Mouse (Mus musculus) limb, embryonic 13.5 days (tissue): ENCODE data around the gene Tcf15. TPM values are rescaled to one million over a fixed set of nuclear protein-coding genes. Genes with fewer than 3 reads are reported as not detected.
A peak's percentile ranks its signal among the peaks of the same experiment; 100 is the strongest.

Source experiments
- ATAC-seq: fragments of 200-750 bp; cut with Nextera tagmentation; 2 replicates; pipeline ENCODE4 v1.8.0; 2017; ENCODE audit warnings: low read depth, moderate number of reproducible peaks, moderate TSS enrichment; ENCODE audit not compliant: low FRiP score
- H3K27ac ChIP-seq: fragments of 300-500 bp; sonication (generic); 2 replicates; pipeline ENCODE4 v1.5.1; 2015; ENCODE audit warnings: inconsistent platforms, mild to moderate bottlenecking, moderate library complexity
- H3K27me3 ChIP-seq: fragments of 300-500 bp; sonication (generic); 2 replicates; pipeline ENCODE4 v1.6.1; 2015; ENCODE audit warnings: mild to moderate bottlenecking, inconsistent platforms
- H3K36me3 ChIP-seq: fragments of 300-500 bp; sonication (generic); 2 replicates; pipeline ENCODE4 v1.6.1; 2015; ENCODE audit warnings: inconsistent platforms, mild to moderate bottlenecking, moderate library complexity
- H3K4me1 ChIP-seq: fragments of 300-500 bp; sonication (generic); 2 replicates; pipeline ENCODE4 v1.6.1; 2015; ENCODE audit warnings: inconsistent platforms
- H3K4me2 ChIP-seq: fragments of 300-500 bp; sonication (generic); replicated peaks from 2 replicates; pipeline ENCODE4 v1.6.1; 2015; ENCODE audit warnings: inconsistent platforms, mild to moderate bottlenecking, moderate library complexity
- H3K4me3 ChIP-seq: fragments of 300-500 bp; sonication (generic); 2 replicates; pipeline ENCODE4 v1.5.1; 2015; ENCODE audit warnings: moderate library complexity, mild to moderate bottlenecking, inconsistent platforms
- H3K9ac ChIP-seq: fragments of 300-500 bp; sonication (generic); 2 replicates; pipeline ENCODE4 v1.6.1; 2015; ENCODE audit warnings: mild to moderate bottlenecking, inconsistent platforms
- H3K9me3 ChIP-seq: fragments of 300-500 bp; sonication (generic); 2 replicates; pipeline ENCODE4 v1.6.1; 2016; ENCODE audit warnings: inconsistent platforms
- WGBS: fragments of 180-500 bp; shearing (Covaris S2); methylation state at CpG from one replicate; pipeline ENCODE4 v1.1.7; 2015; 5-methylcytosine and 5-hydroxymethylcytosine counted together
- polyA plus RNA-seq: library from polyadenylated mRNA; unstranded; fragments of >200 nt; fragmentation: Nextera tagmentation; extraction: Ambion mirVana; gene quantifications from 2 replicates; pipeline ENCODE4 v1.2.1, GENCODE M21; 2015

Gene Tcf15
- polyA plus RNA-seq, 1 experiment from 2014 or later, result 7.6 TPM

- WGBS, result 64% methylated on average over 3 of the region's 3 CpGs
- Histone ChIP-seq H3K9ac (no peak overlapping the region), H3K4me1 (0 out of 2 replicates have a peak, but pooled peaks cover 3% of the 10 kb centered on the region), H3K4me2 (no peak overlapping the region), H3K27ac (no peak overlapping the region), H3K9me3 (no peaks in the 10 kb centered on the region), H3K36me3 (no peaks in the 10 kb centered on the region), H3K27me3 (peaks cover 8% of the 10 kb centered on the region; the same call in 1 of the 2 replicates), H3K4me3 (no peak overlapping the region)
- no peak for ATAC-seq
These were observed 35.0 kb downstream of the Tcf15 start for GRCm38 (mm10) chr2:152178345-152178744.

GRCm38 (mm10) chr2:152179301-152179700 is 35.9 kb downstream of the Tcf15 start:
- Histone ChIP-seq H3K27me3 (peaks cover 8% of the 10 kb centered on the region; the same call in 1 of the 2 replicates), H3K27ac (no peak overlapping the region), H3K36me3 (no peaks in the 10 kb centered on the region), H3K4me3 (no peak overlapping the region), H3K4me1 (0 out of 2 replicates have a peak, but pooled peaks cover 3% of the 10 kb centered on the region), H3K9ac (no peak overlapping the region), H3K4me2 (no peak overlapping the region), H3K9me3 (no peaks in the 10 kb centered on the region)
- no peak for ATAC-seq
- 77% methylated on average over 2 of the region's 2 CpGs for WGBS

- no peak overlapping the region for H3K9ac ChIP-seq
- H3K27me3 ChIP-seq, result peaks cover 8% of the 10 kb centered on the region; the same call in 1 of the 2 replicates
- no peaks in the 10 kb centered on the region for H3K9me3 ChIP-seq
- ATAC-seq, result peak; percentile 44
- H3K4me3 ChIP-seq, result no peak overlapping the region
- no peak overlapping the region for H3K4me2 ChIP-seq
- 0 out of 2 replicates have a peak, but pooled peaks cover 3% of the 10 kb centered on the region for H3K4me1 ChIP-seq
- no peaks in the 10 kb centered on the region for H3K36me3 ChIP-seq
- H3K27ac ChIP-seq, result no peak overlapping the region
- 49% methylated on average over 6 of the region's 6 CpGs for WGBS
These were observed 37.0 kb downstream of the Tcf15 start for GRCm38 (mm10) chr2:152180323-152180722.

GRCm38 (mm10) chr2:152187132-152187531 is 43.8 kb downstream of the Tcf15 start:
- Histone ChIP-seq H3K4me2 (no peak overlapping the region), H3K4me3 (no peak overlapping the region), H3K36me3 (no peaks in the 10 kb centered on the region), H3K27ac (no peak overlapping the region), H3K9me3 (no peaks in the 10 kb centered on the region), H3K9ac (no peak overlapping the region), H3K4me1 (0 out of 2 replicates have a peak, but pooled peaks cover 3% of the 10 kb centered on the region), H3K27me3 (no peaks in the 10 kb centered on the region)
- no peak for ATAC-seq
- WGBS, result 78% methylated on average over 5 of the region's 5 CpGs

GRCm38 (mm10) chr2:152189213-152189612 is 45.9 kb downstream of the Tcf15 start:
- Histone ChIP-seq H3K4me1 (0 out of 2 replicates have a peak, but pooled peaks cover 3% of the 10 kb centered on the region), H3K4me2 (no peak overlapping the region), H3K4me3 (no peak overlapping the region), H3K9ac (no peak overlapping the region), H3K27ac (no peak overlapping the region), H3K9me3 (no peaks in the 10 kb centered on the region), H3K36me3 (no peaks in the 10 kb centered on the region), H3K27me3 (no peaks in the 10 kb centered on the region)
- ATAC-seq, result no peak
- 67% methylated on average over 7 of the region's 7 CpGs for WGBS

GRCm38 (mm10) chr2:152189640-152190039 is 46.3 kb downstream of the Tcf15 start:
- no peak for ATAC-seq
- WGBS, result 64% methylated on average over 9 of the region's 9 CpGs

GRCm38 (mm10) chr2:152190161-152190560 is 46.8 kb downstream of the Tcf15 start:
- Histone ChIP-seq H3K27me3 (no peaks in the 10 kb centered on the region), H3K4me1 (0 out of 2 replicates have a peak, but pooled peaks cover 3% of the 10 kb centered on the region), H3K4me2 (no peak overlapping the region), H3K9me3 (no peaks in the 10 kb centered on the region), H3K36me3 (no peaks in the 10 kb centered on the region), H3K4me3 (no peak overlapping the region), H3K27ac (no peak overlapping the region), H3K9ac (no peak overlapping the region)
- no peak for ATAC-seq
- WGBS, result 69% methylated on average over 7 of the region's 7 CpGs

More at GRCm38 (mm10) chr2:152189640-152190039, 46.3 kb downstream of the Tcf15 start:
- Histone ChIP-seq H3K4me2 (no peak overlapping the region), H3K9me3 (no peaks in the 10 kb centered on the region), H3K4me3 (no peak overlapping the region), H3K36me3 (no peaks in the 10 kb centered on the region), H3K27ac (no peak overlapping the region), H3K9ac (no peak overlapping the region), H3K4me1 (0 out of 2 replicates have a peak, but pooled peaks cover 3% of the 10 kb centered on the region), H3K27me3 (no peaks in the 10 kb centered on the region)

- Histone ChIP-seq H3K9me3 (no peaks in the 10 kb centered on the region), H3K4me2 (no peak overlapping the region), H3K27me3 (no peaks in the 10 kb centered on the region), H3K9ac (no peak overlapping the region), H3K4me1 (0 out of 2 replicates have a peak, but pooled peaks cover 3% of the 10 kb centered on the region), H3K27ac (no peak overlapping the region), H3K36me3 (no peaks in the 10 kb centered on the region), H3K4me3 (no peak overlapping the region)
- 76% methylated on average over 13 of the region's 13 CpGs for WGBS
- no peak for ATAC-seq
These were observed 49.4 kb downstream of the Tcf15 start for GRCm38 (mm10) chr2:152192591-152193345.

- WGBS, result 68% methylated on average over 7 of the region's 7 CpGs
- Histone ChIP-seq H3K27me3 (no peaks in the 10 kb centered on the region), H3K4me1 (0 out of 2 replicates have a peak, but pooled peaks cover 3% of the 10 kb centered on the region), H3K9ac (no peak overlapping the region), H3K27ac (no peak overlapping the region), H3K4me2 (no peak overlapping the region), H3K9me3 (no peaks in the 10 kb centered on the region), H3K4me3 (no peak overlapping the region), H3K36me3 (no peaks in the 10 kb centered on the region)
- no peak for ATAC-seq
These were observed 50.0 kb downstream of the Tcf15 start for GRCm38 (mm10) chr2:152193346-152193710.

GRCm38 (mm10) chr2:152194586-152194985 is 51.2 kb downstream of the Tcf15 start:
- H3K4me1 ChIP-seq, result 0 out of 2 replicates have a peak, but pooled peaks cover 2% of the 10 kb centered on the region
- WGBS, result 86% methylated on average over 2 of the region's 2 CpGs
- H3K4me3 ChIP-seq, result no peak overlapping the region
- H3K36me3 ChIP-seq, result no peaks in the 10 kb centered on the region
- no peaks in the 10 kb centered on the region for H3K27me3 ChIP-seq
- ATAC-seq, result no peak
- no peaks in the 10 kb centered on the region for H3K9me3 ChIP-seq
- no peak overlapping the region for H3K27ac ChIP-seq
- H3K4me2 ChIP-seq, result no peak overlapping the region
- H3K9ac ChIP-seq, result no peak overlapping the region

GRCm38 (mm10) chr2:152196896-152197295 is 53.5 kb downstream of the Tcf15 start:
- Histone ChIP-seq H3K4me2 (no peak overlapping the region), H3K36me3 (no peaks in the 10 kb centered on the region), H3K4me3 (no peak overlapping the region), H3K27ac (no peak overlapping the region), H3K27me3 (no peaks in the 10 kb centered on the region), H3K9ac (0 out of 2 replicates have a peak overlapping the region, but pooled peaks have one; percentile 26), H3K4me1 (no peaks in the 10 kb centered on the region), H3K9me3 (no peaks in the 10 kb centered on the region)
- WGBS, result 55% methylated on average over 3 of the region's 3 CpGs
- no peak for ATAC-seq

GRCm38 (mm10) chr2:152197301-152197712 is 53.9 kb downstream of the Tcf15 start:
- no peaks in the 10 kb centered on the region for H3K27me3 ChIP-seq
- no peaks in the 10 kb centered on the region for H3K36me3 ChIP-seq
- no peak overlapping the region for H3K4me2 ChIP-seq
- no peak overlapping the region for H3K9ac ChIP-seq
- no peak overlapping the region for H3K27ac ChIP-seq
- WGBS, result 46% methylated on average over 10 of the region's 10 CpGs
- H3K4me1 ChIP-seq, result no peaks in the 10 kb centered on the region
- no peak overlapping the region for H3K4me3 ChIP-seq
- no peaks in the 10 kb centered on the region for H3K9me3 ChIP-seq
- peak; percentile 72; the same call in 1 of the 2 replicates for ATAC-seq
